In the genomic region with DNA sequence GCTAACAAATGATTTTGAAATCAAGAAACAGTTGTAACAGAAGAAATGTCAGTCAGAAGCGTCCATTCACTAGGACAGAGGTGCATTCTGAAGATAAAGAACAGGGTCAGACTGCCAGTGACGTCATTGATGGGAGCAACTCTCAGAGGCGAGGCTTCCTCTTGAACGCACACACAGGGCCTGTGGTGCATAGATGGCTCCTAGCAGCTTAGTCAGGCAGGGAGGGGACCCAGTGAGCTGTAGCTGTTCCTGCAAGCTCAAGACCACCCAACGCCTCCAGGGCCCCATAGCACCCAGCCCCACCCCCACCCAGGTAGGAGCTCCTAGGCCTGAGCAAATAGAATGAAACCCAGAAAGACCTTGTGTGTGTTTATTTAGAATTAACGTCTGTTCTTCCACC, we compare ENCODE assay signal across 12 mouse cellular contexts. TPM values are rescaled to one million over a fixed set of nuclear protein-coding genes. Genes with fewer than 3 reads are reported as not detected.
DNase-seq lines count a peak whose midpoint lies in the region; ATAC-seq and TF ChIP-seq lines count a peak whose summit lies in the region.
"Had no signal": no experiment of that assay in that cellular context is flagged by ENCODE, and none has a peak within 500 bp of the region (broad histone marks: within the 10 kb centered on the region; RNA-seq: fewer than 3 reads in every experiment).

No protein-coding gene starts in this region.

- H3K36me3 ChIP-seq in heart, embryonic 11.5 days (ENCODE audit: control insufficient read depth, insufficient read depth, low read length), result no peaks in the 10 kb centered on the region
- no peaks in the 10 kb centered on the region for H3K36me3 ChIP-seq in liver, embryonic 13.5 days
- no peaks in the 10 kb centered on the region for H3K36me3 ChIP-seq in liver, embryonic 11.5 days (ENCODE audit: control insufficient read depth, insufficient read depth, low read length)
- H3K36me3 ChIP-seq in stomach, embryonic 15.5 days, result no peaks in the 10 kb centered on the region

- intact Hi-C loops in heart, postnatal 14 days (cut with DNase I), result no loop called here

- TF ChIP-seq CTCF in embryonic fibroblast, embryonic 13.5 days (IDR thresholded peaks at IDR 0.05; ENCODE audit: borderline replicate concordance, insufficient read depth, low read length), result no peak

- H3K27ac ChIP-seq in heart, embryonic 11.5 days (ENCODE audit: low read depth, low read length), result peak overlapping the region; percentile 66
- no peak overlapping the region for H3K27ac ChIP-seq in liver, embryonic 13.5 days
- no peak overlapping the region for H3K27ac ChIP-seq in liver, embryonic 11.5 days (ENCODE audit: low read depth, low read length)
- peak overlapping the region; percentile 76 for H3K27ac ChIP-seq in embryonic fibroblast, embryonic 13.5 days (ENCODE audit: insufficient read depth, low read length)
- H3K27ac ChIP-seq in stomach, embryonic 15.5 days, result peak overlapping the region; percentile 89
- H3K27ac ChIP-seq: hindbrain, embryonic 14.5 days had no signal

- TF ChIP-seq POLR2A in embryonic fibroblast, embryonic 13.5 days (IDR thresholded peaks at IDR 0.05; ENCODE audit: low read depth, low read length), result no peak

- H3K9me3 ChIP-seq in heart, embryonic 11.5 days (replicated peaks; ENCODE audit: control insufficient read depth, low read length), result no peaks in the 10 kb centered on the region
- H3K9me3 ChIP-seq in liver, embryonic 13.5 days (replicated peaks), result no peaks in the 10 kb centered on the region
- H3K9me3 ChIP-seq in liver, embryonic 11.5 days (ENCODE audit: control insufficient read depth, low read length), result no peaks in the 10 kb centered on the region
- no peaks in the 10 kb centered on the region for H3K9me3 ChIP-seq in stomach, embryonic 15.5 days

- peak overlapping the region; percentile 11; the same call in 1 of the 2 replicates for H3K4me2 ChIP-seq in heart, embryonic 11.5 days
- no peak overlapping the region for H3K4me2 ChIP-seq in liver, embryonic 13.5 days
- H3K4me2 ChIP-seq in liver, embryonic 11.5 days, result no peak overlapping the region
- H3K4me2 ChIP-seq in stomach, embryonic 15.5 days, result no peak overlapping the region
- H3K4me2 ChIP-seq: hindbrain, embryonic 14.5 days had no signal

- no peak for ATAC-seq in heart, embryonic 11.5 days (replicated peaks; ENCODE audit: insufficient number of reproducible peaks, low FRiP score, low TSS enrichment)
- peak; percentile 34; the same call in 1 of the 2 replicates for ATAC-seq in liver, embryonic 13.5 days (ENCODE audit: low read depth)
- ATAC-seq in liver, embryonic 11.5 days (replicated peaks; ENCODE audit: low FRiP score), result no peak; the same call in 1 of the 2 replicates
- peak; percentile 56; the same call in 1 of the 2 replicates for ATAC-seq in stomach, embryonic 15.5 days (ENCODE audit: insufficient read depth, low FRiP score, low read depth)
- ATAC-seq in monocyte, adult 5-6 weeks (replicated peaks; ENCODE audit: insufficient number of reproducible peaks, low FRiP score, low TSS enrichment, poor library complexity, severe bottlenecking), result no peak
- ATAC-seq: midbrain, embryonic 16.5 days had no signal

- no peak overlapping the region for H3K4me3 ChIP-seq in heart, embryonic 11.5 days (ENCODE audit: low read depth, low read length)
- H3K4me3 ChIP-seq in liver, embryonic 13.5 days (replicated peaks), result no peak overlapping the region
- no peak overlapping the region for H3K4me3 ChIP-seq in liver, embryonic 11.5 days (ENCODE audit: low read depth, low read length)
- no peak overlapping the region for H3K4me3 ChIP-seq in embryonic fibroblast, embryonic 13.5 days (ENCODE audit: insufficient read depth, low read length)
- H3K4me3 ChIP-seq in stomach, embryonic 15.5 days (replicated peaks), result no peak overlapping the region

- peaks cover 12% of the 10 kb centered on the region for H3K4me1 ChIP-seq in heart, embryonic 11.5 days (ENCODE audit: control insufficient read depth, insufficient read depth, low read length)
- H3K4me1 ChIP-seq in liver, embryonic 13.5 days (replicated peaks), result peaks cover 15% of the 10 kb centered on the region
- peaks cover 5% of the 10 kb centered on the region for H3K4me1 ChIP-seq in liver, embryonic 11.5 days (replicated peaks; ENCODE audit: control insufficient read depth, insufficient read depth, low read length)
- H3K4me1 ChIP-seq in embryonic fibroblast, embryonic 13.5 days (ENCODE audit: control insufficient read depth, insufficient read depth, low read length), result peaks cover 4% of the 10 kb centered on the region
- H3K4me1 ChIP-seq in stomach, embryonic 15.5 days, result peaks cover 9% of the 10 kb centered on the region

- WGBS in heart, embryonic 11.5 days (ENCODE audit: insufficient replicate concordance), result 22% methylated on average over 6 of the region's 6 CpGs
- 17% methylated on average over 6 of the region's 6 CpGs for WGBS in liver, embryonic 13.5 days (ENCODE audit: insufficient replicate concordance)
- 35% methylated on average over 6 of the region's 6 CpGs for WGBS in liver, embryonic 11.5 days
- WGBS in stomach, embryonic 15.5 days, result 26% methylated on average over 6 of the region's 6 CpGs

- 0 out of 2 replicates have a peak overlapping the region, but pooled peaks have one; percentile 49 for H3K9ac ChIP-seq in heart, embryonic 11.5 days (ENCODE audit: low read depth, low read length)
- no peak overlapping the region for H3K9ac ChIP-seq in liver, embryonic 13.5 days
- H3K9ac ChIP-seq in liver, embryonic 11.5 days (ENCODE audit: low read depth, low read length), result no peak overlapping the region
- no peak overlapping the region for H3K9ac ChIP-seq in stomach, embryonic 15.5 days
- H3K9ac ChIP-seq: hindbrain, embryonic 14.5 days had no signal

- no peak for DNase-seq in heart, postnatal 14 days
- no peak for DNase-seq in liver, embryonic 13.5 days
- no peak for DNase-seq in liver, embryonic 11.5 days (ENCODE audit: low spot score)
- DNase-seq in spleen, adult 18-20 months, result no peak
- DNase-seq: right cerebral cortex, postnatal 4 days; thymus, adult 18-20 months had no signal

- no peaks in the 10 kb centered on the region for H3K27me3 ChIP-seq in heart, embryonic 11.5 days (ENCODE audit: control insufficient read depth, insufficient read depth, low read length)
- H3K27me3 ChIP-seq in liver, embryonic 13.5 days, result no peaks in the 10 kb centered on the region
- H3K27me3 ChIP-seq in liver, embryonic 11.5 days (replicated peaks; ENCODE audit: control insufficient read depth, insufficient read depth, low read length), result no peaks in the 10 kb centered on the region
- H3K27me3 ChIP-seq in stomach, embryonic 15.5 days (replicated peaks), result no peaks in the 10 kb centered on the region

RNA-seq across cellular contexts. Expression of a gene that starts 21.9 kb away (rescaled TPM):
- 4,955 and 5,093 TPM in 2 replicates for polyA plus RNA-seq in heart, embryonic 11.5 days (2014; fragmentation: Nextera tagmentation; extraction: Ambion mirVana)
- total RNA-seq in heart, postnatal 14 days (2021), result over 10,000 TPM; 11,169 to 11,475 TPM
- polyA plus RNA-seq in liver, embryonic 13.5 days (2015; fragmentation: Nextera tagmentation; extraction: Ambion mirVana), result 168 and 198 TPM in 2 replicates
- polyA plus RNA-seq in liver, embryonic 11.5 days (2014; fragmentation: Nextera tagmentation; extraction: Ambion mirVana), result 378 and 420 TPM in 2 replicates
- polyA plus RNA-seq in embryonic fibroblast, embryonic 13.5 days (2011; ENCODE audit: insufficient read length, low read depth, missing spikeins), result 2,470 and 3,105 TPM in 2 replicates
- 1,038 and 1,102 TPM in 2 replicates for polyA plus RNA-seq in stomach, embryonic 15.5 days (2015; fragmentation: Nextera tagmentation; extraction: Ambion mirVana)
- total RNA-seq in monocyte, adult 5-6 weeks (2017), result 29.4 to 78.0 TPM (median 49.1 TPM) in 3 replicates

Comparison
In these comparisons a context has a peak if more than half of its experiments do, and no peak if none do; other contexts are left out.
1. ATAC-seq: peak in liver, embryonic 13.5 days (single experiment) and stomach, embryonic 15.5 days (single experiment); none in heart, embryonic 11.5 days (single experiment), liver, embryonic 11.5 days (single experiment) and monocyte, adult 5-6 weeks (single experiment).
2. H3K27ac ChIP-seq: peak in heart, embryonic 11.5 days (single experiment), embryonic fibroblast, embryonic 13.5 days (single experiment) and stomach, embryonic 15.5 days (single experiment); none in liver, embryonic 13.5 days (single experiment) and liver, embryonic 11.5 days (single experiment).